Mouse (Mus musculus) testis, adult 2 months (tissue): ENCODE measurements around the gene Stn1.

Experiments
- CTCF ChIP-seq: fragments of 200-500 bp; IDR thresholded peaks from 2 replicates; pipeline ENCODE4 v1.5.1; 2012; ENCODE audit warnings: low read depth, mild to moderate bottlenecking, inconsistent platforms, low read length, moderate library complexity; ENCODE audit not compliant: control insufficient read depth, insufficient read depth, insufficient replicate concordance
- POLR2A ChIP-seq: fragments of 200-500 bp; IDR thresholded peaks from 2 replicates; pipeline ENCODE4 v1.6.1; 2012; ENCODE audit warnings: low read depth, mild to moderate bottlenecking, inconsistent platforms, low read length, moderate library complexity; ENCODE audit not compliant: control insufficient read depth

GRCm38 (mm10) chr19:47536521-47537299 is 597 bp downstream of the Stn1 start:
- TF ChIP-seq CTCF (no peak), POLR2A (peak; percentile 83)
